Mouse (Mus musculus): ENCODE measurements around the gene Eif4a2.

DNA sequence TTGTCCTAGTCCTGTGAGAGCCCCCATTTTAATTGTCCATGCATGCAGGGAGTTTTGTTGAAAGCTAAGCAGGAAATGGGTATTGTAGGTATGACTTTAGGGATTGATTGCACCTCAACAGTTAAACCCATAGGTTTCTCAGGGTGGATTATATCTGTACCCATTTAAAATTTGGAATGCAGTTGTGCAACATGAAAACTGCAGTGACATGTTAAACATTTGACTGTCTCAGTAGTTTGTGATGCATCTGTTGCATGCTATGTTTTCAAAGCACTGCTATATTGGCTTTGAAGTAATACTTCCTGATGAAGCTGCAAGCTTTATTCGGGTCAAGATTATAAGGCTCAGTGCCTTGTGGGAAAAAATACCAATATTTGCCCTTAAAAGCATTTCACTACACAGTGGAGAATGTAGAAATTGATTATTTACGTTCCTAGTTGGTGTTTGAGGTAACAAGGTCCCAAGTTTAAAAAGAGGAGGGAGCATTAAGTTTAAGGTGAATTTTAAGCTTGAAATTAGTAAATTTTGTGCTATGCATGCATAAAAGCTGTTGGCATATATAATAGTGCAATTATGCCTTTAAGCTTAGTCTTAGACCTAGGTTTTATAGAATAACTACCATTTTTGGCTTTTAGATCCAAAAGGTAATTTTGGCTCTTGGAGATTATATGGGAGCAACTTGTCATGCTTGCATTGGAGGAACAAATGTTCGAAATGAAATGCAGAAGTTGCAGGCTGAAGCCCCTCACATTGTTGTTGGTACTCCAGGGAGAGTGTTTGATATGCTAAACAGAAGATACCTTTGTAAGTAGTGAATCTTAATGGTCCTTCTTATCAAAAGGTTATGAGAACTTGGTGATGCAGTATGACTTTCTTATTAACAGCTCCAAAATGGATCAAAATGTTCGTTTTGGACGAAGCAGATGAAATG is 2.4 kb downstream of the Eif4a2 start:
- TF ChIP-seq POLR2A (IDR thresholded peaks at IDR 0.05; ENCODE audit: borderline replicate concordance, extremely low read depth, low read depth, low read length) (no peak), CTCF (IDR thresholded peaks at IDR 0.05; ENCODE audit: insufficient read depth, low read length) (no peak)

Measured in lung, adult 2 months (tissue).